Mouse (Mus musculus) cerebellum, postnatal 14 days (tissue): ENCODE results near the gene Tmem60.
A peak's percentile ranks its signal among the peaks of the same experiment; 100 is the strongest.

Source experiments
- DNase-seq, 2 experiments: peaks; one replicate each; pipeline ENCODE4 v3.0.0; 2021; ENCODE audit warnings: mixed read lengths in 2 of 2

The Tmem60 gene

DNA sequence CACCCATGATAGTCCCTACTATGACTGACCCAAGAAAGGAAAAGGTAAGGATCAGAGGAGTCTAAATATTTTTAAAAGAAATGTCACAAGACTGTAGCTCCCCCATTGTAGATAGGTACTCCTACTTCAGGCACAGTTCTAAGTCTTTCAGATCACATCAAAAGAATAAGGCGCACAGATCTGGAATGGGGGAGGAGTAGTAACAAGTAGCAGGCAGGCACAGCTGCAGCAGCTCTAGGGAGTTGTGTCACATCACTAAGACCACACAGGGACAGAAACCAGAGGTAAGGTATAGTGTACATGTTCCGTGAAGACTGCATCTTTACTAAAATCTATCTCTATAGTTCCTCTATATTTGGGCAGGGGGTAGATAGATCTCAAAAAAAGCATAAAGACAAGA, 29.8 kb downstream of the Tmem60 start:
- no peak for DNase-seq

DNA sequence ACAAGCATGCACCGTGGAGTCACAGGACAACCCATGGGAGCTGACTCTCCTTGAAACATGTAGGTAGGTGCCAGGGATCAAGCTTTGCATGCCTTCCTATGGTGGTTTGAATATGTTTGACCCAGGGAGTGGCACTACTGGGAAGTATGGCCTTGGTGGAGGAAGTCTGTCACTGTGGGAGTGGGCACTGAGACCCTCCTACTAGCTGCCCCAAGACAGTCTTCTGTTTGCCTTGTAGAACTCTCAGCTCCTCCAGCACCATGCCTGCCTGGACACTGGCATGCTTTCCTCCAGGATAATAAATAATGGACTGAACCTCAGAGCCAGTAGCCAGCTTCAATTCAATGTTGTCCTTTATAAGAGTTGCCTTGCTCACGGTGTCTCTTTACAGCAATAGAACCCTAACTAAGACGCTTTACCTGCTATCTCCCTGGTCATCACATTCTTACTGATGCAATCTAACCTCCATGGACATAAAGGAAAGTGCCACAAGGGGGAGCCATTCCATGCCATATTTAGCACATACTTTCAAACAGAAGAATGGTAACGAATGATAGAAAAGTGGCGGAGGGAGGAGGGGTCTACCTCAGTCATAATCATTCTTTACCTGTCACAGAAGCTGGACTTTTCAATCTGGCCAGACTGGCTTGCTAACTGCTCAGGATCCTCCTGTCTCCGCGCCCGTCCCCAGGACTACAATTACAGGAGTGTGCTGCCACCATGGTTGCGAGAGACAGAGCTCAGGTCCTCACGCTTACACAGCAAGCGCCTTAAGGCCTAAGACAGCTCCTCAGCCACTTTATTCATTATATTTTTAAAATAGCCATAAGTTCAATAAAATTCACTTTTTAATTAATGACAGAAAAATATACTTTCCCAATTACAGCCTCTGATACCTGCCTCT, 31.6 kb downstream of the Tmem60 start:
- peak; percentile 85 to 88 for DNase-seq

DNA sequence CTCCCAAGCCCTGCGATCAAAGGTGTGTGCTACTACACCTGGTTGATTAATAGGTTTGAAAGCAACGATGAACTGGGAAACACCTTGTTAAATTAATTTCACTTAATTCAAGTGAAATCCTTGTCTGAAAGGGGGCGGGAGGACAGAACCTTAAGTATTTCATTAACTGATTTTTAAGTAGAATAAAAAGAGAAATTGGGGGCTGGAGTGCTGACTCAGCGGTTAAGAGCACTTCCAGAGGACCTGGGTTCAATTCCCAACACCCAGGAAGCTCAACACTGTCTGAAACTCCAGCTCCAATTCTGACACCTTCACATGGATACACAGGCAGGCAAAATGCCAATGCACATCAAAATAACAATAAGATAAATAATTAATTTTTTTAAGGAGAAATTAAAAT, 37.0 kb downstream of the Tmem60 start:
- no peak for DNase-seq

DNA sequence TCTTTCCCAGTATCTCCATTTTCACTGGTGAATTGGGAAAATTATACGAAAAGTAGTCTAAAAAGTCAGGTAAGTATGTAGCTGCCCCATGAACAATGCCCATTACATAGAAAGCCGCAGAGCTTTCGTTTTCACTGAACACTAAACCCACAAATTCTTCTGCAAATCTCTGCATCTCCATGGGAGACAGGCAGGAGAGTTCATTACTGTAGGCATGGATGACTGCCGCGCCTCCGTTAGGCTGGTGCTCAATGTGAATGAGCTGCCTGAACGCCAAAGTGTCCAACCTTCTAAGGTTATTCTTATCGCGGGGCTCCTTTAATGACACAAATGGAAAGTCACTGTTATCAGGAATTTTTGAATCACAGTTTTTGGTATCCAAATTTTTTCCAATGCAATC, 37.6 kb downstream of the Tmem60 start:
- DNase-seq: peak; percentile 14 to 27

DNA sequence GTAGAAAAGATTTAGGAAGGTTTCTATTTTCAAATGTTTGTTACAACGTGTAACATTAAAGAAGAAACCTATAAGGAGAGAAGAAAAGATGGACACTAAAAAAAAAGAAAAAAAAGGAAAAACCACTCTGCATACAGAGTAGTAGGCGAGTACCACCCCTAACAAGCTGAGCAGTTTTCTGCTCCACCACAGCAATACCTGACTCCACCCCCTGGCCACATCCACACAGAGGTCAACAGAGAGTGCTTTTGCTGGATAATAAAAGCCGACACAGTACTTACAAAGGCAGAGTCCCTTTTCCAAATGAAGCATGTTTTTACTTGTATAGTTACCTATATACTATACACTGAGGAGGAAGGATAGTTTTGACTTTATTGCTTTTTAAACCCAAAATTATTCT, 42.6 kb downstream of the Tmem60 start:
- no peak for DNase-seq

DNA sequence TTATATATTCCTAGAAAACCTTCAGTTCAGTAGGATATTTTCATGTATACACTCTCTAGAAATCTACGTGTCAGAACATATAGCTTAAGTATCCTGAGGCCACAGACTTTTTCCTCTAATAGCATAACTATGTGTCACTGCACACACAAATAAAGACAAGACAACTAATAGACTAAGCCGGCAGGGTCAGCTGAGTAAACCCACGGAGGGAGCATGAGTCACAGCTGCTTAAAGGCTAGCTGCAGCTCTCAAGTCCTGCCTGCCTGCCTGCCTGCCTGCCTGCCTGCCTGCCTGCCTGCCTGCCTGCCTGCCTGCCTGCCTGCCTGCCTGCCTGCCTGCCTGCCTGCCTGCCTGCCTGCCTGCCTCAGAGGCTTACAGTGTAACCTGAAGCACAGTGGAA, 43.5 kb downstream of the Tmem60 start:
- DNase-seq: no peak

DNA sequence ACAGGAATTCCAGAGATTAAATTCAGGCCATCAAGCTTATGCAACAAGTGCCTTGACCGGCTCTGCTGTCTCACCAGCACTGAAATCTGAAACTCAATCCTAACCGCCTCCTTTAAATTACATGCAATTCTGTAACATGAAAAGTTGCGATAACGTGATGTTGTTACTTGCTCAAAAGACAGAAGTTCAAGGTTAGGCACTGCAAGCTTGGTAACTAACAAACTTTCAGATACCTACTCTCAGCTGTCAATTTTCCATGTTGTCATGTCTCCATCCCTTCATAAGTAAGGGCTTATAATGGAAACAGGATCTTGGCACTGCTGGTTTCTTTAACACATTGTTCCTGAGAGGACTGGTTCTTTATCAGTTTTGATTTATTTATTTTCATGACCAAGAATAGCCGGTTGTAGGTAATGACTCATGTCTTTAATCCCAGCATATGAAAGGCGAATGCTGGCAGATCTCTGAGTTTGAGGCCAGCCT, 47.7 kb downstream of the Tmem60 start:
- DNase-seq: no peak

DNA sequence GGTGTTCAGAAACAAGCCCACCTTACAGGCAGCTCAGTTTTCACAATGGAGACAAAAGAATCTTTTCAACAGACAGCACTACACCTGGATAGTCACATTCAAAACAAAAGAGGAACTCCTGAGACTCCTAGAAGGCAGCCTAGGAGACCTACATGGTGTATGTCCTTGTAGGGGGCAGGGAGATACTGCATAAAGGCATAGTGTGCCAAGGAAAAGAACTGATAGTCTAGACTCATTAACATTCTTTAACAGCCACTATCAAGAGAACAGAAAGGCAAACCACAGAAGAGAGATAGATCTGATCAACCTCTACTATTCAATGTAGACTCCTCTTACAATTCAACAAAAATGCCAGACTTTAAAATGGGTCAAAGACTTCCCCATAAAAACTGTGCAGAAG, 48.4 kb downstream of the Tmem60 start:
- no peak for DNase-seq

DNA sequence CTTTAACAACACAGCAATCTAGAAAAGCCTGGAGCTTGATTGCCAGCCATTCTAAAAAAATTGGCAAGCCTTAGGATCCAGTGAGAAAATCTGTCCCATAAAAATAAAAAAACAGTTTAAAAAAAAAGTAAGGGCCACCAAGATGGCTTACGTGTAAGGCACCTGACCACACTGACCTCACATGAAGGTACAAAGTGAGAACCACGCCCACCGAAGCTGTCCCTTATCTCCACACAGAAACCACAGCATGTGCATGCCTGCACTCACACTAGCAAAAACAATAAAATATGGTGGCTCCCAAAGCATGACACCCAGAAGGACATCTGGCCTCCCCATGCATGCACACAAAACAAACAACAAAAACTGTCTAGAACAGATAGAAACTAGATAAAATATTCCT, 49.3 kb downstream of the Tmem60 start:
- DNase-seq: no peak

DNA sequence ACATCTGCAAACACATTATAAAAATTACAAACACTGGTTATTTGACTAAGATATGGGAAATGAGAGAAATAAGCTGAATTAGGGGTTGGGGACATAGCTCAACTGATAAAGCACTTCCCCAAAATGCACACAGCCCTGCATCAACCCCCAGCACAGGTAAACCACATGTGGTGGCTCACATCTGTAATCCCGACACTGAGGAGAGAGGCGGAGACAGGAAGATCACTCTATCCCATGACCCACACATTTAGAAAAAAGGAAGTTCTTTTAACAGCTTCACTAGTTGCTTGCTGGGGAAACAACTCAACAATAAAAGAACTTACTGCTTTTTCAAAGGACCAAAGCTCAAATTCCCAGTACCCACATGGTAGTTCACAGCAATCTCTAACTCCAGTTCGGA, 50.6 kb downstream of the Tmem60 start:
- no peak for DNase-seq

DNA sequence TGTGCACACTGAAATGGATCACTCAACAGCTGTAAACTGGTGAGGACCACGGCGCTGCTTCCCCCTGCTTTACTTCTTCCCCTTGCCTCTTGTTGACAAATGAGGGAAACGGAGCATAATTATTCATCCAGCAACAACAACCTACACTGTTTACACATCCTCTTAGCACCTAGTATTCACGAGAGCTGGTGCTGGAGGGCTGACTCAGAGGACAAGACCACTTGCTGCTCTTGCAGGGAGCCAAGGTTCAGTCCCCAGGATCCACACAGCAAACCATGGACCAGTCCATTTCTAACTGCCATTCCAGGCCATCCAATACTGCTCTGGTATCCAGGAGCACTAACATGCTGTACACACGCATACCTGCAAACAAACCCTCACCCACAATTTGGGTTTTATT, 53.9 kb downstream of the Tmem60 start:
- no peak for DNase-seq
